Mouse (Mus musculus) CH12.LX (cell line): ENCODE data around the gene Trib3.

Source experiments
- CHD1 ChIP-seq: IDR thresholded peaks from 2 replicates; pipeline ENCODE4 v1.6.1; 2012; ENCODE audit warnings: low read depth, low read length, improper control_type of control experiment, inconsistent platforms
- CTCF ChIP-seq, 2 experiments: IDR thresholded peaks in 1 of 2; conservative IDR thresholded peaks in 1 of 2; 2 replicates each; pipeline ENCODE4 v1.5.1; 2011 to 2012; ENCODE audit warnings: low read depth in 2 of 2, low read length in 2 of 2, improper control_type of control experiment in 1 of 2, inconsistent platforms in 1 of 2, mild to moderate bottlenecking in 1 of 2, moderate library complexity in 1 of 2
- ELF1 ChIP-seq: IDR thresholded peaks from 2 replicates; pipeline ENCODE4 v1.6.1; 2014; ENCODE audit warnings: low read depth, mild to moderate bottlenecking, inconsistent platforms, low read length, improper control_type of control experiment
- EP300 ChIP-seq: IDR thresholded peaks from 2 replicates; pipeline ENCODE4 v1.6.1; 2011; ENCODE audit warnings: low read length, improper control_type of control experiment
- JUN ChIP-seq: IDR thresholded peaks from 2 replicates; pipeline ENCODE4 v1.6.1; 2011; ENCODE audit warnings: low read depth, mild to moderate bottlenecking, low read length, improper control_type of control experiment, moderate library complexity; ENCODE audit not compliant: insufficient read depth
- POLR2AphosphoS2 ChIP-seq: IDR thresholded peaks from 2 replicates; pipeline ENCODE4 v1.6.1; 2011; ENCODE audit warnings: low read depth, low read length, improper control_type of control experiment
- RAD21 ChIP-seq: IDR thresholded peaks from 2 replicates; pipeline ENCODE4 v1.6.1; 2011; ENCODE audit warnings: low read depth, mild to moderate bottlenecking, low read length, improper control_type of control experiment, moderate library complexity
- SMC3 ChIP-seq: IDR thresholded peaks from 2 replicates; pipeline ENCODE4 v1.6.1; 2011; ENCODE audit warnings: low read depth, low read length, improper control_type of control experiment
- USF2 ChIP-seq: conservative IDR thresholded peaks from 2 replicates; pipeline ENCODE4 v1.6.1; 2011; ENCODE audit warnings: low read depth, low read length, improper control_type of control experiment

DNA sequence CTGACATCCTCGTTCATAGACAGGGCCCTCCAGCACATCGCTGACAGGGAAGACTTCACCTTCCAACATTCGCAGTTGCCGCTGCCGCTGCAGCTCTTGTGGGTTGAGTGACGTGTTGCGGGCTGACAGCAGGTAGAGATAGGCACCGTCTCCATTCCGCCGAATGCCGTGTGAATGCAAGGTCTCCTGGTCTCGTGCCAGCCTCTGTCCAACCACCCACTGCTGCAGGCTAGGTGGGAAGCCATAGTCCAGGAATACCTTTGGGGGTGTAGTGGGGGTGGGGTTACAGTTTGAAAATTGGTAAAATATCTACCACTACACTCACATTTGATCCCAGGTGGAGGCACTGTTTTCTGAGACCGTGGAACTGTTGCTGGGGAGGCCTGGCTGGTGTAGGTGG lies 17.7 kb downstream of the Trib3 start:
- TF ChIP-seq USF2 (no peak), JUN (no peak), POLR2AphosphoS2 (no peak), CTCF (conservative IDR thresholded peaks at IDR 0.05 in 1 of 2, IDR thresholded peaks at IDR 0.05 in 1 of 2; ENCODE audit: low read depth in 2 of 2, low read length in 2 of 2) (no peak), CHD1 (no peak), SMC3 (no peak), ELF1 (no peak), RAD21 (no peak), EP300 (no peak)
